Mouse (Mus musculus) kidney, adult 2 months (tissue): ENCODE measurements around the gene Cnot9. TPM values are rescaled to one million over a fixed set of nuclear protein-coding genes. Genes with fewer than 3 reads are reported as not detected.

Source experiments
- DNase-seq: peaks from one replicate; pipeline ENCODE4 v3.0.0; 2021
- H3K27ac ChIP-seq: fragments of 200-500 bp; 2 replicates; pipeline ENCODE4 v1.5.1; 2012; ENCODE audit warnings: low read depth, low read length, control low read depth, inconsistent platforms; ENCODE audit not compliant: insufficient read depth
- H3K27me3 ChIP-seq: fragments of 200-500 bp; replicated peaks from 2 replicates; pipeline ENCODE4 v1.6.1; 2012; ENCODE audit warnings: mild to moderate bottlenecking, moderate library complexity, low read length, inconsistent platforms; ENCODE audit not compliant: control insufficient read depth, insufficient read depth
- H3K36me3 ChIP-seq: fragments of 200-500 bp; 2 replicates; pipeline ENCODE4 v1.6.1; 2012; ENCODE audit warnings: mild to moderate bottlenecking, moderate library complexity, low read length, inconsistent platforms; ENCODE audit not compliant: control insufficient read depth, insufficient read depth
- H3K4me1 ChIP-seq: fragments of 200-500 bp; 2 replicates; pipeline ENCODE4 v1.6.1; 2011; ENCODE audit warnings: low read length; ENCODE audit not compliant: control insufficient read depth, insufficient read depth
- H3K4me3 ChIP-seq: fragments of 200-500 bp; 2 replicates; pipeline ENCODE4 v1.5.1; 2011; ENCODE audit warnings: mild to moderate bottlenecking, low read depth, low read length, control low read depth; ENCODE audit not compliant: insufficient read depth
- CTCF ChIP-seq: fragments of 200-500 bp; conservative IDR thresholded peaks from 2 replicates; pipeline ENCODE4 v1.5.1; 2011; ENCODE audit warnings: low read depth, mild to moderate bottlenecking, control low read depth, low read length, moderate library complexity, mixed read lengths; ENCODE audit not compliant: insufficient read depth, insufficient read length
- POLR2A ChIP-seq: fragments of 200-500 bp; IDR thresholded peaks from one replicate; pipeline ENCODE4 v1.6.1; 2011; ENCODE audit warnings: low read depth, low read length, control low read depth
- WGBS: fragments of 180-500 bp; shearing (Covaris S2); methylation state at CpG from one replicate; pipeline ENCODE4 v1.1.7; 2018; 5-methylcytosine and 5-hydroxymethylcytosine counted together
- polyA plus RNA-seq: library from polyadenylated mRNA; depleted of rRNA; stranded (reverse); fragments of >200 nt; gene quantifications from 2 replicates; pipeline ENCODE4 v1.2.3, GENCODE M21; 2012; rRNA removed

Gene Cnot9
- polyA plus RNA-seq, 1 experiment, result 16.4 TPM

DNA sequence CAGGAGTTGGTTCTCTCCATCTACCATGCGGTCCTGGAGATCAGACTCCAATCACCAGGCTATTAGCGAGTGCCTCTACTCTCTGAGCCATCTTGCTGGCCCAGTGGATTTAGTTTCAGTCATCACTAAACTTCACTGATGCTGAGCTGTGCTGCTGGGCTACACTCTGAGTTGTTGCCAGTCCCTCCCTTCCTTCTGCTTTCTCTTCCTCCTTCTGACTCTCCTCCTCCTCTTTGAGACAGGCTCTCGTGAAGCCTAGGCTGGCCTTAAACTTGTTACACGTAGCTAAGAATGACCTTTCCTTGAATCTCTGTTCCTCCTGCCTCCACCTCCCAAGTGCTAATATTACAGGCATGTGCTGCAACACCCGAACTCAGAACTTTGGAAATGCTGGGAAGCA, 53.2 kb downstream of the Cnot9 start:
- TF ChIP-seq CTCF, result no peak
- TF ChIP-seq POLR2A, result no peak
- H3K4me1 ChIP-seq, result no peaks in the 10 kb centered on the region
- no peaks in the 10 kb centered on the region for H3K36me3 ChIP-seq
- 83% methylated on average over 5 of the region's 5 CpGs for WGBS
- no peaks in the 10 kb centered on the region for H3K27me3 ChIP-seq
- no peak overlapping the region for H3K27ac ChIP-seq
- H3K4me3 ChIP-seq, result no peak overlapping the region
- no peak for DNase-seq

DNA sequence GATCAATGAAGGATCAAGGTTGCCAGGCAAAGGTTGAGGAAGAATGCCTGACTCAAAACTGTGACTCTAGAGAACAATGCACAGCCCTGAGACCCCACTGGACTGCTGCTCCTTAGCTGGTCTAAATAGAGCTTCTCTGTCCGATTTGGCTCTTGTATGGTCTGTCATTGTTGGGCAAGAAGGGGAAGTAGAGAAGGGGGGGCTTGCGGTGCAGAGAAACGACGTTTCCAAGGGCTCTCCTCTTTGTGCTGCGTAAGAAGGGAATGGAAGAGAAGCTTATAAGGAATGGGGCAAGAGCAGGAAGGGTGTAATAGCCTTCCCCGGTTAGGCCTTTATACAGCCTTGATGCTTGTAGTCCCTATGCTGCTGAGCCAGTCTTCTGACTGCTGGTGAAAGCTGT, 60.0 kb downstream of the Cnot9 start:
- Histone ChIP-seq H3K36me3 (peaks cover 5% of the 10 kb centered on the region; the same call in 1 of the 2 replicates), H3K4me3 (no peak overlapping the region), H3K4me1 (no peaks in the 10 kb centered on the region), H3K27me3 (no peaks in the 10 kb centered on the region), H3K27ac (no peak overlapping the region)
- DNase-seq, result no peak
- no peak for TF ChIP-seq CTCF
- no peak for TF ChIP-seq POLR2A
- WGBS, result 89% methylated on average over 6 of the region's 6 CpGs

DNA sequence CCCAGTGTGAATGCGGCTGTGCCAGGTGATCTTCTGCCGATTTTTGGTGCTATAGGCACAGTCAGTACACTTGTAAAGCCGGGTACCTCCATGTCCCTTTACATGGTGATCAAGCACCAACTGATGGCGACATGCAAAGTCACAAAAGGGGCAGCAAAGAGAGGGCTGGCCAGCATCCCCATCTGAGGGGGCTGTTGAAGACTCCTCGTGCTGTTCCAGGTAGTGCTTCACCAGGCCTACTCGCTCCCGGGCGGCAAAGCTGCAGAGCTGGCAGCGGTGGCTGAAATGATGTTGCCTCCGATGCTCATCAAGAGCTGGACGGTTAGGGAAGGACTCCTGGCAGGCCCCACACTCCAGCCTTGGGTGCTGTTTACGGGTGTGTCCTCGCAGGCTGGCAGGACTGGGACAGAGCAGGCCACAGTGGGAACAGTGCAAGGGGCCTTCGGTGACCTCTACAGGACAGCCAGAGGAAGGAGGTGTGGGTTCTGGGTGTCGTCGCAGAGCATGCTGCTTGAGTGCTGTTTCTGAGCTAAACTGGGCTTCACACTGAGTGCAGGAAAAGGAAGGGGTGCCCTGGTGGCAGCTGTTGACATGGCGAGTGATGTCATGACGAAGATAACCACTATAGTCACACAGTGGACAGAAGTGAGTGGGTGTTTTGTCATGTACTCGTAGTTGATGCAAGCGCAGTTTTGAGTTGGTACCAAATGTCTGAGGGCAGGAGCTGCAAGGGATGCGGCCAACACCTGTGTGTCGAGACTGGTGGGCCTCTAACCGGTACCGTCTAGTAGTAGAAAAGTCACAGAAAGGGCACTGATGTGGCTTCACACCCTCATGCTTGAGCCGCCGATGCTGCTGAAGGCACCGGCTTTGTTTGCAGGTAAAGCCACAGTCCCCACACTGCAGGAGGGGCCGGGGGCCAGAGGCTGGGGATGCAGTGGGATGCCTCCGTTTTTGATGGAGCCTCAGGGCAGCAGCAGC, 64.2 kb downstream of the Cnot9 start:
- peaks cover 5% of the 10 kb centered on the region for H3K36me3 ChIP-seq

More for the DNA sequence above, 64.2 kb downstream of the Cnot9 start:
- no peak for DNase-seq
- H3K27ac ChIP-seq, result no peak overlapping the region
- 91% methylated on average over 29 of the region's 29 CpGs for WGBS
- H3K4me1 ChIP-seq, result no peaks in the 10 kb centered on the region
- H3K4me3 ChIP-seq, result no peak overlapping the region
- TF ChIP-seq CTCF (no peak), POLR2A (no peak)
- H3K27me3 ChIP-seq, result no peaks in the 10 kb centered on the region

Other genes with a start within 250 kb of the Cnot9 start
- 0.20 and 0.48 TPM in 2 replicates for gene Gpbar1, start 227.5 kb upstream of the Cnot9 start, polyA plus RNA-seq
- 212 and 217 TPM in 2 replicates for gene Aamp, start 221.3 kb upstream of the Cnot9 start, polyA plus RNA-seq
- gene Pnkd, start 221.1 kb upstream of the Cnot9 start, polyA plus RNA-seq, result 139 and 165 TPM in 2 replicates
- gene Tmbim1, start 200.4 kb upstream of the Cnot9 start, polyA plus RNA-seq, result 74.1 and 103 TPM in 2 replicates
- gene Catip, start 143.9 kb upstream of the Cnot9 start, polyA plus RNA-seq, result 0.33 and 0.43 TPM in 2 replicates
- 13.4 and 15.3 TPM in 2 replicates for gene Slc11a1, start 130.9 kb upstream of the Cnot9 start, polyA plus RNA-seq
- 185 and 187 TPM in 2 replicates for gene Ctdsp1, start 114.5 kb upstream of the Cnot9 start, polyA plus RNA-seq
- 69.8 and 75.0 TPM in 2 replicates for gene Vil1, start 96.7 kb upstream of the Cnot9 start, polyA plus RNA-seq
- 1.0 and 1.4 TPM in 2 replicates for gene Plcd4, start 36.8 kb downstream of the Cnot9 start, polyA plus RNA-seq
- gene Usp37, start 38.2 kb downstream of the Cnot9 start, polyA plus RNA-seq, result 4.1 and 4.3 TPM in 2 replicates
- gene Zfp142, start 82.2 kb downstream of the Cnot9 start, polyA plus RNA-seq, result 11.2 and 12.6 TPM in 2 replicates
- 29.3 and 32.8 TPM in 2 replicates for gene Bcs1l, start 82.2 kb downstream of the Cnot9 start, polyA plus RNA-seq
- 63.3 and 64.1 TPM in 2 replicates for gene Rnf25, start 95.3 kb downstream of the Cnot9 start, polyA plus RNA-seq
- 5.9 and 6.4 TPM in 2 replicates for gene Stk36, start 95.4 kb downstream of the Cnot9 start, polyA plus RNA-seq
- gene Ttll4, start 155.7 kb downstream of the Cnot9 start, polyA plus RNA-seq, result 11.2 and 15.2 TPM in 2 replicates
- gene Cyp27a1, start 207.5 kb downstream of the Cnot9 start, polyA plus RNA-seq, result 31.7 and 34.6 TPM in 2 replicates
- 2.9 TPM in 2 replicates for gene Prkag3, start 243.2 kb downstream of the Cnot9 start, polyA plus RNA-seq